Mouse (Mus musculus) cerebellum, adult (tissue): ENCODE measurements around the gene Boc.
"Not testable (repeated sequence)": the region's sequence is repeated elsewhere in the genome, so short reads cannot be mapped to it uniquely, and the experiment has no call there.

Experiments used
- ATAC-seq: cut with Nextera tagmentation; 2 replicates; pipeline ENCODE4 v1.9.2; 2017; ENCODE audit warnings: mild to moderate bottlenecking, moderate library complexity, mixed read lengths; ENCODE audit not compliant: insufficient number of reproducible peaks, low FRiP score, low TSS enrichment

Boc gene

GRCm38 (mm10) chr16:44441913-44442312, 116.8 kb downstream of the Boc start:
- ATAC-seq, result not testable (repeated sequence)

GRCm38 (mm10) chr16:44435481-44435880, 123.2 kb downstream of the Boc start:
- ATAC-seq, result no peak
